Mouse (Mus musculus) small intestine, adult 2 months (tissue): Measurements from ENCODE around the gene Tmprss3.

Source experiments
- CTCF ChIP-seq: fragments of 200-500 bp; IDR thresholded peaks from 2 replicates; pipeline ENCODE4 v1.5.1; 2012; ENCODE audit warnings: low read depth, mild to moderate bottlenecking, control low read depth, inconsistent platforms, low read length, moderate library complexity, mixed read lengths; ENCODE audit not compliant: insufficient replicate concordance, insufficient read length; ENCODE audit errors: extremely low read depth
- POLR2A ChIP-seq: fragments of 200-500 bp; IDR thresholded peaks from 2 replicates; pipeline ENCODE4 v1.6.1; 2012; ENCODE audit warnings: low read depth, mild to moderate bottlenecking, control low read depth, inconsistent platforms, low read length, moderate library complexity

- TF ChIP-seq CTCF (no peak), POLR2A (no peak)
Observed at GRCm38 (mm10) chr17:31153785-31154184, 45.0 kb downstream of the Tmprss3 start.
